Mouse (Mus musculus): Measurements from ENCODE around the gene Ltbp2. TPM values are rescaled to one million over a fixed set of nuclear protein-coding genes. Genes with fewer than 3 reads are reported as not detected.

Gene Ltbp2
- under 1 TPM; 0.18 to 0.27 TPM for polyA plus RNA-seq (2017; shearing (Covaris generic))

DNA sequence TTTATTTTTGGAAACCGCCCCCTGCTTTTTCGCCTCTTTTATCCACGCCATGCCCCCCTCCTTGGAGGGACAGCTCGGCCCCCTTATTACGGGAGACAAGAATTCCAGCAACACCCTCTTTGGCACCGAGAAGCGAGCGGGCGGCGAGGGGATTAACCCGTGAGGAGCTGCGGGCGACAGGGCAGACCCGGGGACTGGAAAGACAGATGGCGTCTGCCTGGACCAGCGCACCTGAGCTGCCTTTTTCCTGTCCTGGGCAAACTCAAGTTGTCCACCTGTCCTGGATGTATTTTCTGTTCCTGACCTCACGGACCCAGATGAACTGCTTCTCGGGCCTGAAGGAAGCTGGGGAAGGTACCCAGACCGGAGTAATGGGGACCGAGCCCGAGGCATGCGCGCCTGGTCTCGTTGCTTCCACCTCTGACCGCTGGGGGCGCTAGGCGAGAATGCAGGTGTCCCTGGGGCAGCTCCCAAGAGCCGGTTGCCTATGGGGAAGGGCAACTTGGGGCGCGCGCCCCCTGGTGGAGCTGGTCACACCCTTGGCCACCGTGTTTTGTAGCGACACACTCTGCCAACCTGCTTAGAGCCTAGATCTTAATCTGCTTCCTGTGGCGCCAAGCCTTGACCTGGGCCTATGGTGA lies at the start of gene Ltbp2:
Ltbp2 (minus strand) TSS at position 52 of the 641 bp plus-strand sequence.

DNA sequence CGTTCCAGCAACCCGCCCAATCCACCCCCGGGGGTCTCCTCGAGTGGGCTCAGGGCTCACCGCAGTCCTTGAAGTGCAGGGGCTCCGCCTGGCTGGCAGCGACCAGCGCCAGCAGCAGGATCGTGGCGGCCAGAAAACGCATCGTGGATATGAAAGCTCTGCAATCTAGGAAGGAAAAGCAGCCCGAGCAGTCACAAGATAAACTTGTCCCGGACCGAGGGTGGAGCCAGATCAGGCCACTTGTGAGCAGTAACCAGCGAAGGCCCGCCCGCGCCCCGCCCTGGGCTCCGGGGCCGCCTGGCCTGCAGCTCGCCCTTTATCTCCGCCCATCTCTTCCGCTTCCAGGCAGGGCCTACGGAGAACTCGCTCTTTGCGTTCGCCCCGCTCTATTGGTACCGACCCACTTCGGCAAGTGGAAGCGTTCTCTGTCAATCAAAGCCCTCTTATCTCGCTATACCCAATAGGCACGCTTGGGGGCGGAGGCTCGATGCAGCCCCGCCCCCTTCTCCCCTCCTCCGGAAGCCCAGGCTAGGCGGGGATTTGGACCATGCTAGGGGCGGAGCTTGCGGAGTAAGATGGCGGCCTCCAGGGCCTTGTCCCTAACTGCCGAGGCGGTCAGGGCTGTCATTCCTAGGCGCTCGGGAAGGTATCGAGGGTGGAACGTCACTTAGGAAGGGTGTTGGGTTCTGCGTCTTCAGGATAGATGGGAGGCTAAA lies 103.4 kb downstream of the Ltbp2 start, which contains the start of the genes Npc2 and Isca2:
Npc2 (minus strand) TSS at position 427 of the 716 bp plus-strand sequence.
Isca2 (plus strand) TSS at position 526 of the 716 bp plus-strand sequence.

Other genes starting within 250 kb of the Ltbp2 start
- under 1 TPM in 1 of 2 experiments, not detected in 1; 0.26 TPM for gene Vrtn, start 235.5 kb downstream of the Ltbp2 start, polyA plus RNA-seq (2017; shearing (Covaris generic))
- not detected for gene Syndig1l, start 177.7 kb downstream of the Ltbp2 start, polyA plus RNA-seq (2017; shearing (Covaris generic))
- gene Npc2, start 103.4 kb downstream of the Ltbp2 start, polyA plus RNA-seq (2017; shearing (Covaris generic)) = 100 to 1,000 TPM; 129 TPM
- 100 to 1,000 TPM in 1 of 2 experiments, 10 to 100 TPM in 1; 89.4 to 114 TPM for gene Isca2, start 103.3 kb downstream of the Ltbp2 start, polyA plus RNA-seq (2017; shearing (Covaris generic))
- 100 to 1,000 TPM; 117 to 147 TPM for gene Fcf1, start 94.4 kb upstream of the Ltbp2 start, polyA plus RNA-seq (2017; shearing (Covaris generic))
- 10 to 100 TPM; 18.5 to 52.4 TPM for gene Arel1, start 94.4 kb upstream of the Ltbp2 start, polyA plus RNA-seq (2017; shearing (Covaris generic))
- 10 to 100 TPM; 26.8 to 27.5 TPM for gene Ylpm1, start 119.8 kb upstream of the Ltbp2 start, polyA plus RNA-seq (2017; shearing (Covaris generic))
- 1 to 10 TPM; 5.0 to 5.3 TPM for gene Prox2, start 234.2 kb upstream of the Ltbp2 start, polyA plus RNA-seq (2017; shearing (Covaris generic))
- gene Dlst, start 234.3 kb upstream of the Ltbp2 start, polyA plus RNA-seq (2017; shearing (Covaris generic)) = 10 to 100 TPM; 86.4 to 95.1 TPM

Data from activated CD4-positive, CD25-positive, alpha-beta regulatory T cell (primary cell).